Comparison of ENCODE assay signal across 9 mouse cellular contexts in genomic region chr2:30809503-30809902, GRCm38 (mm10). TPM values are rescaled to one million over a fixed set of nuclear protein-coding genes. Genes with fewer than 3 reads are reported as not detected.
DNase-seq lines count a peak whose midpoint lies in the region; ATAC-seq and TF ChIP-seq lines count a peak whose summit lies in the region.
"Had no signal": no experiment of that assay in that cellular context is flagged by ENCODE, and none has a peak within 500 bp of the region (broad histone marks: within the 10 kb centered on the region; RNA-seq: fewer than 3 reads in every experiment).

No protein-coding gene starts in this region.

- TF ChIP-seq RAD21 in CH12.LX (IDR thresholded peaks at IDR 0.05; ENCODE audit: low read depth, low read length): no peak

- no peaks in the 10 kb centered on the region for H3K9me3 ChIP-seq in heart, embryonic 12.5 days (replicated peaks)
- peaks cover under 1% of the 10 kb centered on the region for H3K9me3 ChIP-seq in CH12.LX (replicated peaks; ENCODE audit: low read length)
- H3K9me3 ChIP-seq in hindbrain, embryonic 11.5 days (ENCODE audit: control insufficient read depth, low read length): no peaks in the 10 kb centered on the region

- intact Hi-C loops in heart, adult 2 months (cut with DNase I): loop anchor here (2.0 kb wide), 1 partner anchor 15 kb away; no protein-coding TSS in a partner anchor
- intact Hi-C loops in gastrocnemius, postnatal 14 days (cut with DNase I; ENCODE audit: low total_unique reads): no loop called here

- in situ Hi-C loops in CH12.LX (cut with MboI; ENCODE audit: low pct_ligation_motif_present, low pct_unique_long_range_greater_than_20kb, low sequenced_read_pairs): no loop called here

- dilution Hi-C loops in CH12.LX (cut with MboI; ENCODE audit: extremely low pct_ligation_motif_present, extremely low pct_unique_long_range_greater_than_20kb, low sequenced_read_pairs): no loop called here

- DNase-seq in heart, adult 2 months: no peak
- DNase-seq in CH12.LX (ENCODE audit: extremely low read depth): no peak
- no peak for DNase-seq in hindbrain, embryonic 11.5 days (ENCODE audit: low spot score)
- DNase-seq in lung, postnatal 10 days: peak; percentile 45
- DNase-seq in spleen, adult 12 weeks (ENCODE audit: low spot score): no peak
- DNase-seq in gastrocnemius, postnatal 14 days: no peak
- DNase-seq: right cerebral cortex, adult 18-20 months had no signal

- no peak overlapping the region; the same call in 1 of the 2 replicates for H3K9ac ChIP-seq in heart, embryonic 12.5 days
- no peak overlapping the region for H3K9ac ChIP-seq in heart, adult 2 months (ENCODE audit: low read depth, low read length)
- no peak overlapping the region for H3K9ac ChIP-seq in CH12.LX (ENCODE audit: insufficient read depth, low read depth)
- no peak overlapping the region for H3K9ac ChIP-seq in hindbrain, embryonic 11.5 days (ENCODE audit: low read depth, low read length)

- H3K27me3 ChIP-seq in heart, embryonic 12.5 days (replicated peaks): no peaks in the 10 kb centered on the region
- H3K27me3 ChIP-seq in heart, adult 2 months (ENCODE audit: control insufficient read depth, insufficient read depth, low read length): no peaks in the 10 kb centered on the region
- H3K27me3 ChIP-seq in CH12.LX (replicated peaks): peaks cover 3% of the 10 kb centered on the region
- no peaks in the 10 kb centered on the region for H3K27me3 ChIP-seq in hindbrain, embryonic 11.5 days (ENCODE audit: control insufficient read depth, insufficient read depth, low read length)

- no peak overlapping the region for H3K4me3 ChIP-seq in heart, embryonic 12.5 days
- H3K4me3 ChIP-seq in heart, adult 2 months: no peak overlapping the region
- H3K4me3 ChIP-seq in CH12.LX (replicated peaks in 1 of 3; ENCODE audit: low read depth in 2 of 3, low read length in 2 of 3, poor library complexity in 1 of 3): peak overlapping the region in 1 of 3 experiments; percentile 20
- H3K4me3 ChIP-seq in hindbrain, embryonic 11.5 days (ENCODE audit: low read depth, low read length): no peak overlapping the region

- no peaks in the 10 kb centered on the region; the same call in 1 of the 2 replicates for H3K79me2 ChIP-seq in heart, adult 2 months (replicated peaks; ENCODE audit: control insufficient read depth, insufficient read depth, low read length)
- H3K79me2 ChIP-seq in CH12.LX (replicated peaks; ENCODE audit: control insufficient read depth, extremely low read depth, insufficient read depth, poor library complexity, severe bottlenecking): peaks cover 45% of the 10 kb centered on the region

- no peak for ATAC-seq in heart, embryonic 12.5 days (ENCODE audit: insufficient number of reproducible peaks, low FRiP score)
- no peak for ATAC-seq in hindbrain, embryonic 11.5 days (ENCODE audit: low FRiP score)
- ATAC-seq in megakaryocyte, adult 5-6 weeks (ENCODE audit: poor library complexity, severe bottlenecking): no peak

- 76% methylated on average over 5 of the region's 5 CpGs for WGBS in heart, embryonic 12.5 days
- 67% methylated on average over 5 of the region's 5 CpGs for WGBS in heart, adult 2 months
- WGBS in hindbrain, embryonic 11.5 days: 88% methylated on average over 5 of the region's 5 CpGs

- no peak overlapping the region for H3K27ac ChIP-seq in heart, embryonic 12.5 days (ENCODE audit: poor library complexity, severe bottlenecking)
- no peak overlapping the region for H3K27ac ChIP-seq in heart, adult 2 months
- no peak overlapping the region for H3K27ac ChIP-seq in CH12.LX (ENCODE audit: insufficient read depth, low read depth)
- H3K27ac ChIP-seq in hindbrain, embryonic 11.5 days (ENCODE audit: low read depth, low read length): no peak overlapping the region

- H3K4me2 ChIP-seq in heart, embryonic 12.5 days: peak overlapping the region; percentile 32
- H3K4me2 ChIP-seq in CH12.LX (ENCODE audit: insufficient read depth, low read depth, poor library complexity, severe bottlenecking): 0 out of 2 replicates have a peak overlapping the region, but pooled peaks have one; percentile 11
- H3K4me2 ChIP-seq in hindbrain, embryonic 11.5 days (replicated peaks; ENCODE audit: low read depth, low read length): peak overlapping the region; percentile 32; the same call in 1 of the 2 replicates

- TF ChIP-seq EP300 in heart, adult 2 months (IDR thresholded peaks at IDR 0.05; ENCODE audit: insufficient read depth, low read depth, low read length): no peak
- no peak for TF ChIP-seq EP300 in CH12.LX (IDR thresholded peaks at IDR 0.05; ENCODE audit: low read length)

- H3K36me3 ChIP-seq in heart, embryonic 12.5 days: peaks cover 41% of the 10 kb centered on the region
- H3K36me3 ChIP-seq in heart, adult 2 months (ENCODE audit: control insufficient read depth, insufficient read depth, low read length): no peaks in the 10 kb centered on the region
- peaks cover 17 to 46% of the 10 kb centered on the region in 2 experiments for H3K36me3 ChIP-seq in CH12.LX (replicated peaks in 1 of 2; ENCODE audit: control insufficient read depth in 1 of 2, insufficient read depth in 1 of 2, low read length in 1 of 2)
- peaks cover 2% of the 10 kb centered on the region; the same call in 1 of the 2 replicates for H3K36me3 ChIP-seq in hindbrain, embryonic 11.5 days (ENCODE audit: control insufficient read depth, insufficient read depth, low read length)

- no peak for TF ChIP-seq CTCF in heart, adult 2 months (IDR thresholded peaks at IDR 0.05)
- no peak for TF ChIP-seq CTCF in CH12.LX (conservative IDR thresholded peaks at IDR 0.05 in 1 of 2, IDR thresholded peaks at IDR 0.05 in 1 of 2; ENCODE audit: low read depth in 2 of 2, low read length in 2 of 2)

- peaks cover 21% of the 10 kb centered on the region for H3K4me1 ChIP-seq in heart, embryonic 12.5 days (replicated peaks)
- peaks cover 7% of the 10 kb centered on the region for H3K4me1 ChIP-seq in heart, adult 2 months (ENCODE audit: control insufficient read depth, insufficient read depth, low read length)
- peaks cover 2 to 27% of the 10 kb centered on the region in 2 experiments for H3K4me1 ChIP-seq in CH12.LX (ENCODE audit: control insufficient read depth in 1 of 2, insufficient read depth in 2 of 2)
- peaks cover 4% of the 10 kb centered on the region for H3K4me1 ChIP-seq in hindbrain, embryonic 11.5 days (replicated peaks; ENCODE audit: control insufficient read depth, insufficient read depth, low read length)

- TF ChIP-seq POLR2A in heart, adult 2 months (IDR thresholded peaks at IDR 0.05; ENCODE audit: insufficient read depth, low read depth, low read length): no peak
- TF ChIP-seq POLR2A in CH12.LX (IDR thresholded peaks at IDR 0.05; ENCODE audit: low read depth, low read length): no peak

TF ChIP-seq in CH12.LX, 34 proteins besides CTCF, POLR2A, EP300 and RAD21 (continues in another document):
- TF ChIP-seq JUND (conservative IDR thresholded peaks at IDR 0.05; ENCODE audit: low read depth, low read length): no peak
- no peak for TF ChIP-seq TBP (conservative IDR thresholded peaks at IDR 0.05; ENCODE audit: low read depth, low read length)
- TF ChIP-seq ZKSCAN1 (IDR thresholded peaks at IDR 0.05; ENCODE audit: borderline replicate concordance, low read depth, low read length): no peak
- TF ChIP-seq USF1 (IDR thresholded peaks at IDR 0.05; ENCODE audit: low read depth, low read length): no peak
- TF ChIP-seq NELFE (IDR thresholded peaks at IDR 0.05; ENCODE audit: low read depth, low read length): no peak

RNA-seq across cellular contexts. Expression of gene Ntmt1, which starts 1.9 kb away (rescaled TPM):
- polyA plus RNA-seq in heart, embryonic 12.5 days (2016; fragmentation: Nextera tagmentation; extraction: Ambion mirVana): 77.2 and 78.8 TPM in 2 replicates
- total RNA-seq in heart, adult 2 months (2021): 10 to 100 TPM; 22.0 to 27.3 TPM
- polyA plus RNA-seq in heart, adult 2 months (2012; rRNA removed): 27.4 and 30.2 TPM in 2 replicates
- total RNA-seq in CH12.LX (2012; rRNA removed): 66.1 and 71.4 TPM in 2 replicates
- 50.4 and 51.4 TPM in 2 replicates for total RNA-seq in CH12.LX (2014; rRNA removed)
- 43.3 and 47.9 TPM in 2 replicates for polyA plus RNA-seq in CH12.LX (2012; ENCODE audit: insufficient read length, low read depth)
- 108 and 110 TPM in 2 replicates for polyA plus RNA-seq in hindbrain, embryonic 11.5 days (2014; fragmentation: Nextera tagmentation; extraction: Ambion mirVana)
- total RNA-seq in megakaryocyte, adult 5-6 weeks (2015): 4.1 and 9.5 TPM in 2 replicates
- 7.9 TPM in 2 replicates for total RNA-seq in megakaryocyte, adult 5-6 weeks (2017)
- 10 to 100 TPM; 17.0 to 20.8 TPM for total RNA-seq in gastrocnemius, postnatal 14 days (2021)

RNA-seq across cellular contexts. Expression of gene 1700001O22Rik, which starts 6.0 kb away (rescaled TPM):
- polyA plus RNA-seq in heart, embryonic 12.5 days (2016; fragmentation: Nextera tagmentation; extraction: Ambion mirVana): 1.0 and 2.2 TPM in 2 replicates
- 1 to 10 TPM in 1 of 2 experiments, under 1 TPM in 1; 0.52 to 1.3 TPM for total RNA-seq in heart, adult 2 months (2021)
- 0.73 and 1.1 TPM in 2 replicates for polyA plus RNA-seq in heart, adult 2 months (2012; rRNA removed)
- total RNA-seq in CH12.LX (2012; rRNA removed): not detected in 2 replicates
- not detected in 2 replicates for total RNA-seq in CH12.LX (2014; rRNA removed)
- not detected in 2 replicates for polyA plus RNA-seq in CH12.LX (2012; ENCODE audit: insufficient read length, low read depth)
- 2.7 and 4.0 TPM in 2 replicates for polyA plus RNA-seq in hindbrain, embryonic 11.5 days (2014; fragmentation: Nextera tagmentation; extraction: Ambion mirVana)
- not detected in 2 replicates for total RNA-seq in megakaryocyte, adult 5-6 weeks (2015)
- 0.45 TPM in 1 of 2 replicates, not detected in the other for total RNA-seq in megakaryocyte, adult 5-6 weeks (2017)
- total RNA-seq in gastrocnemius, postnatal 14 days (2021): under 1 TPM; 0.44 to 0.45 TPM

RNA-seq across cellular contexts. Expression of gene Asb6, which starts 20.6 kb away (rescaled TPM):
- 24.2 and 25.5 TPM in 2 replicates for polyA plus RNA-seq in heart, embryonic 12.5 days (2016; fragmentation: Nextera tagmentation; extraction: Ambion mirVana)
- 1 to 10 TPM; 7.8 to 8.1 TPM for total RNA-seq in heart, adult 2 months (2021)
- polyA plus RNA-seq in heart, adult 2 months (2012; rRNA removed): 12.8 and 13.6 TPM in 2 replicates
- total RNA-seq in CH12.LX (2012; rRNA removed): 23.7 and 31.4 TPM in 2 replicates
- total RNA-seq in CH12.LX (2014; rRNA removed): 21.9 and 22.6 TPM in 2 replicates
- polyA plus RNA-seq in CH12.LX (2012; ENCODE audit: insufficient read length, low read depth): 30.0 and 31.1 TPM in 2 replicates
- 26.0 and 28.5 TPM in 2 replicates for polyA plus RNA-seq in hindbrain, embryonic 11.5 days (2014; fragmentation: Nextera tagmentation; extraction: Ambion mirVana)
- 4.3 and 6.1 TPM in 2 replicates for total RNA-seq in megakaryocyte, adult 5-6 weeks (2015)
- 12.6 and 17.1 TPM in 2 replicates for total RNA-seq in megakaryocyte, adult 5-6 weeks (2017)
- 1 to 10 TPM; 7.0 to 7.5 TPM for total RNA-seq in gastrocnemius, postnatal 14 days (2021)

RNA-seq across cellular contexts. Expression of gene Prrx2, which starts 25.3 kb away (rescaled TPM):
- 58.8 and 63.9 TPM in 2 replicates for polyA plus RNA-seq in heart, embryonic 12.5 days (2016; fragmentation: Nextera tagmentation; extraction: Ambion mirVana)
- total RNA-seq in heart, adult 2 months (2021): under 1 TPM; 0.75 to 0.84 TPM
- 1.6 and 2.4 TPM in 2 replicates for polyA plus RNA-seq in heart, adult 2 months (2012; rRNA removed)
- total RNA-seq in CH12.LX (2012; rRNA removed) (not detected in 2 replicates), CH12.LX (2014; rRNA removed) (not detected in 2 replicates)
- polyA plus RNA-seq in CH12.LX (2012; ENCODE audit: insufficient read length, low read depth): not detected in 2 replicates
- 36.7 and 39.7 TPM in 2 replicates for polyA plus RNA-seq in hindbrain, embryonic 11.5 days (2014; fragmentation: Nextera tagmentation; extraction: Ambion mirVana)
- total RNA-seq in megakaryocyte, adult 5-6 weeks (2015): not detected in 2 replicates
- total RNA-seq in megakaryocyte, adult 5-6 weeks (2017): not detected in 2 replicates
- total RNA-seq in gastrocnemius, postnatal 14 days (2021): 1 to 10 TPM; 2.0 to 3.5 TPM
